Mouse (Mus musculus) telencephalon, adult 2 months (tissue): ENCODE measurements around the gene Nceh1.

ENCODE experiments used
- DNase-seq: peaks from one replicate; pipeline ENCODE4 v3.0.0-alpha.2; 2011; ENCODE audit warnings: low read depth, low spot score

The Nceh1 gene

GRCm38 (mm10) chr3:27320613-27321495 lies 138.1 kb downstream of the Nceh1 start:
- DNase-seq = no peak

GRCm38 (mm10) chr3:27322591-27322990 lies 139.8 kb downstream of the Nceh1 start:
- DNase-seq = no peak

DNA sequence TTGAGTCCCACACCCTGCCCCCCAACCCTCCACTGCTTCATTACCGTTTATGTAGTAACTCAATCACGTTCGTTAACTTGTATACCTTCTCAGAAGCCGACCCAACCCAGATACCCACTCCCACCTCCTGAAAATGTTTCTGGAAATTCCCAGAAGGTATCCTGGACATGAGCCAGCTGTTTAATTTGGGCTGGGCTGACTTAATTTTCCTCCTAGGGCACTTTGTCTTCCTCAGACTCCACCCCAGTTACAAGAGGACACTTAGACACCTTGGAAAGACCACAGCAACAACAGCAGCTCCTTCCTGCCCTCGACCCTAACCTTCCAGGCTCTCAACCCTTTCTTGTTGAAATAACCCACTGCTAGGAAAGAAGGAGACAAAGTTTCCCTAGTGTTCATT lies 140.8 kb downstream of the Nceh1 start:
- no peak for DNase-seq

DNA sequence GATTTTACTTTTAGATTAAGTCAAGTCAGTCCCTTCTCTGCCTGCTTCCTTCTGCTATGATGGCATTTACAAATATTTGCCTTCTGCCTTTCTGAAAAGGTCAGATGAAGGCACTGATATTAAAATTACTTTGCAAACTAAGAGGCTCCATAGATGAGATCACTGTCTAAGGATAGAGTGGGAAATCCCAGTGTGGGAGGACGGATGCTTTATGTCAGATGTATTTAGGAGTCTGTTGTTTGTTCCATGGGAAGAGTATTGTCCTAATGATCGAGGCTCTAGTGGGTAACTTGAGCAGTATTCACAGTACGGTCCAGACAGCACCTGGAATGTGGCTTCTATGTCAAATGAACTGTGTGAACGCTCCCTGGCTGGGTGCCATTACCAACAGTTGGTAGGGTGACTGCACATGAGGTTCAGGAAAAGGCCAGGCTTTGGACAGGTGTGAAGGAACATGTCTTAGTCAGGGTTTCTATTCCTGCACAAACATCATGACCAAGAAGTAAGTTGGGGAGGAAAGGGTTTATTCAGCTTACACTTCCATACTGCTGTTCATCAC lies 143.9 kb downstream of the Nceh1 start:
- DNase-seq = no peak

DNA sequence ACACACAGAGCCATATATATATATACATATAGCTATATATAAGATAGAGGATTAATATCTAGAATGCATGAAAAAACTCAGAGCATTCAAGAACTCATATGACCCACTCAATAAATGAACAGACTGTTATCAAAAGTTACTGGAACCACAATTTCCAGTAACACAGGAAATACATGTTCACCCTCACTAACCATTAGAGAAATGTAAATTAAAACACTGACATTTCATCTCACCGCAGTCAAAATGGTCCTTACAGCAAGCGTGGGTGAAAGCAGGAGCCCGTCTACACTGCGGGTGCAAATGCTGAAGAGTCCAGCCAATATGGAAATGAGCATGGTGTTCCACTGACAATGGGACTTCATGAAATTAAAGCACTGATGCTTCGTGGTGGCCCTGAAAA lies 147.9 kb downstream of the Nceh1 start:
- DNase-seq = no peak
